Mouse (Mus musculus) midbrain, embryonic 13.5 days (tissue): ENCODE measurements around the gene Echdc3. TPM values are rescaled to one million over a fixed set of nuclear protein-coding genes. Genes with fewer than 3 reads are reported as not detected.

ENCODE experiments used
- ATAC-seq: fragments of 200-750 bp; cut with Nextera tagmentation; 2 replicates; pipeline ENCODE4 v1.8.0; 2017; ENCODE audit warnings: mild to moderate bottlenecking, moderate TSS enrichment, moderate library complexity
- H3K27ac ChIP-seq: fragments of 300-500 bp; sonication (generic); 2 replicates; pipeline ENCODE4 v1.5.1; 2015; ENCODE audit warnings: inconsistent platforms, mild to moderate bottlenecking, moderate library complexity
- H3K27me3 ChIP-seq: fragments of 300-500 bp; sonication (generic); 2 replicates; pipeline ENCODE4 v1.6.1; 2015; ENCODE audit warnings: mild to moderate bottlenecking, inconsistent platforms
- H3K36me3 ChIP-seq: fragments of 300-500 bp; sonication (generic); 2 replicates; pipeline ENCODE4 v1.6.1; 2015; ENCODE audit warnings: mild to moderate bottlenecking, inconsistent platforms
- H3K4me1 ChIP-seq: fragments of 300-500 bp; sonication (generic); replicated peaks from 2 replicates; pipeline ENCODE4 v1.6.1; 2015; ENCODE audit warnings: inconsistent platforms
- H3K4me2 ChIP-seq: fragments of 300-500 bp; sonication (generic); replicated peaks from 2 replicates; pipeline ENCODE4 v1.6.1; 2015; ENCODE audit warnings: moderate library complexity, mild to moderate bottlenecking, inconsistent platforms
- H3K4me3 ChIP-seq: fragments of 300-500 bp; sonication (generic); replicated peaks from 2 replicates; pipeline ENCODE4 v1.5.1; 2015; ENCODE audit warnings: mild to moderate bottlenecking, inconsistent platforms
- H3K9ac ChIP-seq: fragments of 300-500 bp; sonication (generic); replicated peaks from 2 replicates; pipeline ENCODE4 v1.6.1; 2015; ENCODE audit warnings: mild to moderate bottlenecking, inconsistent platforms
- H3K9me3 ChIP-seq: fragments of 300-500 bp; sonication (generic); 2 replicates; pipeline ENCODE4 v1.6.1; 2016; ENCODE audit warnings: mild to moderate bottlenecking, inconsistent platforms
- WGBS: fragments of 180-500 bp; shearing (Covaris S2); methylation state at CpG from one replicate; pipeline ENCODE4 v1.1.7; 2015; 5-methylcytosine and 5-hydroxymethylcytosine counted together
- polyA plus RNA-seq: library from polyadenylated mRNA; unstranded; fragments of >200 nt; fragmentation: Nextera tagmentation; extraction: Ambion mirVana; gene quantifications from 2 replicates; pipeline ENCODE4 v1.2.1, GENCODE M21; 2015

The Echdc3 gene
- 1.9 and 2.3 TPM in 2 replicates for polyA plus RNA-seq

- peak; percentile 84 for ATAC-seq
- no peaks in the 10 kb centered on the region for H3K9me3 ChIP-seq
- peak within 1 kb of the TSS; percentile 64 for H3K4me2 ChIP-seq
- H3K27me3 ChIP-seq = 0 out of 2 replicates have a peak, but pooled peaks cover 3% of the 10 kb centered on the region
- H3K9ac ChIP-seq = peak within 1 kb of the TSS; percentile 61
- peak within 1 kb of the TSS; percentile 67 for H3K27ac ChIP-seq
- 2% methylated on average over 30 of the region's 30 CpGs for WGBS
- H3K4me3 ChIP-seq = peak within 1 kb of the TSS; percentile 42
- peaks cover 16% of the 10 kb centered on the region for H3K4me1 ChIP-seq
- no peaks in the 10 kb centered on the region for H3K36me3 ChIP-seq
Observed at GRCm38 (mm10) chr2:6212724-6213511, at the start of gene Echdc3. Gene Echdc3, minus strand, starts transcription at chr2:6213033.

- Histone ChIP-seq H3K9ac (no peak overlapping the region), H3K36me3 (no peaks in the 10 kb centered on the region), H3K9me3 (peaks cover 10% of the 10 kb centered on the region; the same call in 1 of the 2 replicates), H3K27ac (peak overlapping the region; percentile 80), H3K4me1 (peaks cover 12% of the 10 kb centered on the region), H3K27me3 (peaks cover 28% of the 10 kb centered on the region), H3K4me3 (no peak overlapping the region), H3K4me2 (peak overlapping the region; percentile 1; the same call in 1 of the 2 replicates)
- WGBS = 29% methylated on average over 9 of the region's 9 CpGs
- ATAC-seq = no peak
Observed at GRCm38 (mm10) chr2:6261718-6262117, 48.9 kb upstream of the Echdc3 start.

- H3K4me3 ChIP-seq = no peak overlapping the region
- WGBS = 1% methylated on average over 8 of the region's 8 CpGs
- H3K9ac ChIP-seq = no peak overlapping the region
- H3K9me3 ChIP-seq = peaks cover 10% of the 10 kb centered on the region; the same call in 1 of the 2 replicates
- peak overlapping the region; percentile 1; the same call in 1 of the 2 replicates for H3K4me2 ChIP-seq
- H3K36me3 ChIP-seq = no peaks in the 10 kb centered on the region
- H3K27ac ChIP-seq = peak overlapping the region; percentile 80
- ATAC-seq = peak; percentile 97
- H3K4me1 ChIP-seq = peaks cover 16% of the 10 kb centered on the region
- H3K27me3 ChIP-seq = peaks cover 31% of the 10 kb centered on the region
Observed at GRCm38 (mm10) chr2:6261201-6261672, 48.4 kb upstream of the Echdc3 start.

GRCm38 (mm10) chr2:6260661-6261060 lies 47.8 kb upstream of the Echdc3 start:
- H3K27ac ChIP-seq = peak overlapping the region; percentile 80
- H3K4me2 ChIP-seq = no peak overlapping the region
- H3K4me3 ChIP-seq = no peak overlapping the region
- H3K4me1 ChIP-seq = peaks cover 16% of the 10 kb centered on the region
- 40% methylated on average over 4 of the region's 4 CpGs for WGBS
- H3K27me3 ChIP-seq = peaks cover 28% of the 10 kb centered on the region
- no peak overlapping the region for H3K9ac ChIP-seq
- no peaks in the 10 kb centered on the region for H3K36me3 ChIP-seq
- ATAC-seq = peak; percentile 47; the same call in 1 of the 2 replicates
- peaks cover 6% of the 10 kb centered on the region; the same call in 1 of the 2 replicates for H3K9me3 ChIP-seq

- no peaks in the 10 kb centered on the region for H3K36me3 ChIP-seq
- no peak overlapping the region for H3K27ac ChIP-seq
- no peak overlapping the region for H3K4me2 ChIP-seq
- WGBS = 94% methylated on average over 3 of the region's 3 CpGs
- peaks cover 16% of the 10 kb centered on the region for H3K4me1 ChIP-seq
- peaks cover 26% of the 10 kb centered on the region for H3K27me3 ChIP-seq
- H3K9me3 ChIP-seq = peaks cover 10% of the 10 kb centered on the region; the same call in 1 of the 2 replicates
- no peak overlapping the region for H3K4me3 ChIP-seq
- no peak for ATAC-seq
- H3K9ac ChIP-seq = no peak overlapping the region
Observed at GRCm38 (mm10) chr2:6259182-6259581, 46.3 kb upstream of the Echdc3 start.

- H3K27me3 ChIP-seq = peaks cover 23% of the 10 kb centered on the region
- H3K27ac ChIP-seq = no peak overlapping the region
- no peak overlapping the region for H3K9ac ChIP-seq
- 82% methylated on average over 4 of the region's 4 CpGs for WGBS
- no peak for ATAC-seq
- peaks cover 10% of the 10 kb centered on the region; the same call in 1 of the 2 replicates for H3K9me3 ChIP-seq
- H3K4me1 ChIP-seq = peaks cover 16% of the 10 kb centered on the region
- H3K4me3 ChIP-seq = no peak overlapping the region
- no peak overlapping the region for H3K4me2 ChIP-seq
- H3K36me3 ChIP-seq = no peaks in the 10 kb centered on the region
Observed at GRCm38 (mm10) chr2:6258026-6258425, 45.2 kb upstream of the Echdc3 start.

GRCm38 (mm10) chr2:6257146-6257545 lies 44.3 kb upstream of the Echdc3 start:
- no peak for ATAC-seq
- WGBS = 74% methylated on average over 2 of the region's 2 CpGs
- Histone ChIP-seq H3K36me3 (no peaks in the 10 kb centered on the region), H3K27ac (no peak overlapping the region), H3K27me3 (peaks cover 23% of the 10 kb centered on the region), H3K4me2 (no peak overlapping the region), H3K9ac (no peak overlapping the region), H3K4me3 (no peak overlapping the region), H3K4me1 (peaks cover 16% of the 10 kb centered on the region), H3K9me3 (peaks cover 10% of the 10 kb centered on the region; the same call in 1 of the 2 replicates)

- whole genome bisulfite sequencing = 76% methylated on average over 19 of the region's 19 CpGs
- peaks cover 23% of the 10 kb centered on the region for H3K27me3 ChIP-seq
- ATAC-seq = 0 out of 2 replicates have a peak, but pooled peaks have one; percentile 7
- H3K27ac ChIP-seq = 0 out of 2 replicates have a peak overlapping the region, but pooled peaks have one; percentile 21
- peaks cover 10% of the 10 kb centered on the region; the same call in 1 of the 2 replicates for H3K9me3 ChIP-seq
- H3K4me3 ChIP-seq = no peak overlapping the region
- H3K9ac ChIP-seq = no peak overlapping the region
- no peaks in the 10 kb centered on the region for H3K36me3 ChIP-seq
- no peak overlapping the region for H3K4me2 ChIP-seq
- H3K4me1 ChIP-seq = peaks cover 8% of the 10 kb centered on the region
Observed at GRCm38 (mm10) chr2:6255989-6256841, 43.4 kb upstream of the Echdc3 start.

GRCm38 (mm10) chr2:6255402-6255988 lies 42.7 kb upstream of the Echdc3 start:
- Histone ChIP-seq H3K4me1 (0 out of 2 replicates have a peak, but pooled peaks cover 5% of the 10 kb centered on the region), H3K9me3 (peaks cover 10% of the 10 kb centered on the region; the same call in 1 of the 2 replicates), H3K27me3 (peaks cover 23% of the 10 kb centered on the region), H3K36me3 (no peaks in the 10 kb centered on the region), H3K27ac (no peak overlapping the region), H3K4me3 (no peak overlapping the region), H3K4me2 (no peak overlapping the region), H3K9ac (no peak overlapping the region)
- 80% methylated on average over 5 of the region's 5 CpGs for WGBS
- ATAC-seq = no peak

- peaks cover 8% of the 10 kb centered on the region; the same call in 1 of the 2 replicates for H3K27me3 ChIP-seq
- 94% methylated on average over 3 of the region's 3 CpGs for WGBS
- H3K9me3 ChIP-seq = 0 out of 2 replicates have a peak, but pooled peaks cover 6% of the 10 kb centered on the region
- no peak overlapping the region for H3K4me2 ChIP-seq
- no peak for ATAC-seq
- H3K9ac ChIP-seq = no peak overlapping the region
- no peaks in the 10 kb centered on the region for H3K36me3 ChIP-seq
- H3K4me1 ChIP-seq = 0 out of 2 replicates have a peak, but pooled peaks cover 5% of the 10 kb centered on the region
- no peak overlapping the region for H3K4me3 ChIP-seq
- no peak overlapping the region for H3K27ac ChIP-seq
Observed at GRCm38 (mm10) chr2:6252491-6252890, 39.7 kb upstream of the Echdc3 start.

GRCm38 (mm10) chr2:6251076-6251496 lies 38.3 kb upstream of the Echdc3 start:
- Histone ChIP-seq H3K4me3 (no peak overlapping the region), H3K36me3 (no peaks in the 10 kb centered on the region), H3K4me1 (no peaks in the 10 kb centered on the region), H3K27me3 (no peaks in the 10 kb centered on the region), H3K4me2 (no peak overlapping the region), H3K27ac (no peak overlapping the region), H3K9ac (no peak overlapping the region), H3K9me3 (0 out of 2 replicates have a peak, but pooled peaks cover 6% of the 10 kb centered on the region)
- ATAC-seq = no peak
- WGBS = 86% methylated on average over 3 of the region's 3 CpGs
